Mouse (Mus musculus) cerebellum, adult 9-10 months (tissue): ENCODE measurements at regions not wholly inside any gene's neighbourhood (a gene's known extent, or its start where the extent isn't known, plus 50 kb on each side); places are given as distances from the start of the nearest gene placed in this dataset.
"Not testable (repeated sequence)": the region's sequence is repeated elsewhere in the genome, so short reads cannot be mapped to it uniquely, and the experiment has no call there.

ENCODE experiments used
- DNase-seq: peaks from one replicate; pipeline ENCODE4 v3.0.0; 2022

DNA sequence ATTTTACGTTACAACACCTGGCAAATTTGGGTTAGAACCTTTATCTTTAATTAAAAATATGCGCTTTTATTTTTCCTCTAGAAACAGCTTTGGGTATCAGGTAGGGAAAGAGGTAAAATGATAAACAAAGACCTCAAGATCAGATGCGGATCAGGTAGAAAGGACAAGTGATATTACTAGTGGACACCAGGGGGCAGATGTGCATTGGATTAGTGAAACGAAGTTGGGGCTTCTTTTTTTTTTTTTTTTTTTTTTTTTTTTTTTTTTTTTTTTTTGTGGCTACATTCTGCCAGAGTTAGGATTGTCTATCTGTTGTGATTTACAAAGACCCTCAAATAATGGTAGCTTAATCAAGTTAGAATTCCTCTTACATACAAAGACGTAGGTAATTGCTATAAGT, 153.8 kb downstream of the Cd109 start:
- peak; percentile 24 for DNase-seq

GRCm38 (mm10) chr9:78773936-78774335, 158.6 kb downstream of the Cd109 start:
- no peak for DNase-seq

DNA sequence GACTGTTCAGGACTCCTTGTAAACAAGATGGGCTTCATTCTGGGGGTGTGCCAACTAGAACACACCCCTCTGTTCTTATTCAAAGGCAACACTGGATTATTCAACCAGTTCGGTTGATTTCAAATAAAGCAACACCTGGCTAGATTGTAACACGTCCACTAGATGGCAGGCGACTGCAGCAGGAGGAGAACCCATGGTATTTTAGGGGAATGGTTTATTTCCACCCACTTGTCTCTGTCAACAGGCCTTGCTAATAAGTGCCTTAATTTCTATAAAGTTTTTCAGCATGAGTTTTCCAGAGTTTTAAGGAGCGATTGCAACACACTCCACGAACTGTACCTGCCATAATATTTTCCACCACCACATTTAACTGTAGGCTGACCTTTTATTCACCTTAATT, 160.1 kb downstream of the Cd109 start:
- DNase-seq = peak; percentile 56

GRCm38 (mm10) chr9:78780595-78780994, 165.2 kb downstream of the Cd109 start:
- no peak for DNase-seq

DNA sequence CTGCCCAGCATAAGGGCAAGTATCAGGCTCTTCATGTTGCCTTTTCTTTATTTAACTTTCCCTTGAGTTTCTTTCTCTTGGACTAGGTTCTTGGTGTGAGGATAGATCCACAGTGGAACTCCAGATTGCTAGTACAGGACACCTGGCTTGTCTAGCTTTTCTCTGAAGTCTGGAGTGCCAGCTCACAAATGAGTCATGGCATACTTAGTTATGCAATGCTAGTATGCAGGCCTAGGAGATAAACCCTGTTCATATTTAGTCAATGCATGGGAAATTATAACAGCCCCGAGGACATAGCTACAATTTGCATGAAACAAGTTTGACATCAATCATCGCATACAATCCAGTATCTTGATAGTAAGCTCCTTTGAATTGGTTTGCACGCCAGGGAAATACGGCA, 167.0 kb downstream of the Cd109 start:
- no peak for DNase-seq

DNA sequence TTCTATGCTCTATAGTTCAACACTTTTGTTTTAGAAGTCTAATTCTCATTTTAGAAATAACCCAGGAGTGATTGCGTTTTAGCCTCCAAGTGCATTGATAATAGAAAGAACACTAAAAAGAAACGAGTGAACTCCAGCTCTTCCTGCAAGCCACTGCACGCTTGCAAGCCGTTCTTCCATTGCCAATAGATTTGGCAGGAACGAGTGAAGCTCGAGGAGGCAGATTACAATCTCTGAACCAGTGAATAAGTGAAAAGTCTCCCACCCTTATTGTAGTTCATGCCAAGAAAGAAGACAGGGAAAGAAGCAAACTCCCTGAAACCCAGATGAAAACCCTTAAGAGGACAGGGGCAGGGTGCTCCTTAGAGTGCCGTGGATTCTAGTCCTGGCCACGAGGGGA, 167.5 kb downstream of the Cd109 start:
- no peak for DNase-seq

DNA sequence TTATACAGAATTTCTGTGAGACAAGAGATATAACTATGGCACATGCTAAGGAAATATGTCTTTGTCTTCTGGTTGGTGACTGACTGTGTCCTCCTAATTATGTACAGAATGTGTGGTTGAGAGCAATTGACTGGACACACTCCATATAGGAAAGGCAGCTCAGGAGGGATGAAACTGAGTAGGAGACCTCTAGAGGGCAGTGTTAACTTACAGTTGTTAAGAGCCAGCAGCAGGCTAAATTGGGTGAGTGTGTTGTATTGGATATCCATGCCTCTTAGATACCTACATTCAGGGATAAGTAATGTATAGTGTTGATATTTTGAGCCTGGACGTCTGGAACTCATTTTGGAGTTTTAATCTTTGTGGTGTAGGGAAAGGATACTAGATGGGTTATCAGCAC, 172.5 kb downstream of the Cd109 start:
- DNase-seq = peak; percentile 83

- DNase-seq = no peak
Measured at GRCm38 (mm10) chr9:78789703-78790102, 174.4 kb downstream of the Cd109 start.

DNA sequence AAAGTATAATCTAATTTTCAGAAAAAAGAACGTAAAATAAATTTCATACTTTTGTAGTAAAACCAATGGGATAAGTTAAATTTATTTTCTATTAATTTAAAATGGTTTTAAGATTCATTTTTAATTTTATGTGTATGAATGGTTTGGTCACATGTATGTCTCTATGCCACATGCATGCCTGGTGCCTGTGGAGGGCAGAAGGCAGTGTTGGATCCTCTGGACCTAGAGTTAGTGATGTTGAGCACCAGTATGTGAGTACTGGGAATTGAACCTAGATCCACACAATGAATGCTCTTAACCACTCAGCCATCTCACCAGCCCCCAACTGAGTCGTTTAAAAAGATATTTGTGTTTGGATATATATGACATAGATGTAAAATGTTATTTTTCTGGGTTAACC, 174.8 kb downstream of the Cd109 start:
- DNase-seq = no peak

DNA sequence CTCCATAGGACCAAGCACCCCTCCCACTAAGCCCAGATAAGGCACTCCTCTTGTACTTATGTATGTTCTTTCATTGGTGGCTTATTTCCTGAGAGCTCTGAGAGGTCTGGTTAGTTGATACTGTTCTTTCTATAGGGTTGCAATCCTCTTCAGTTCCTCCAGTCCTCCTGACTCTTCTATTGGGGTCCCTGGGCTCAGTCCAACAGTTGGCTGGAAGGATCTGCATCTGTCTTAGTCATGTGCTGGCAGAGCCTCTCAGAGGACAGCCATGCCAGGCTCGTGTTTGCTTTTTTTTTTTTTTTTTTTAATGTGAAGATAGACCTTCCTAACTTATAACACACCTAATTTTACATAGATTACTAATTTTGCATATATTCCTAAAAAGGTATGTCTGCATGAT, 180.5 kb downstream of the Cd109 start:
- DNase-seq = no peak

- DNase-seq = no peak
Measured at GRCm38 (mm10) chr9:78817221-78817620, 201.9 kb downstream of the Cd109 start.

GRCm38 (mm10) chr9:78821554-78822212, 206.3 kb downstream of the Cd109 start:
- peak; percentile 24 for DNase-seq

- no peak for DNase-seq
Measured at GRCm38 (mm10) chr9:78844969-78845683, 229.8 kb downstream of the Cd109 start.

DNA sequence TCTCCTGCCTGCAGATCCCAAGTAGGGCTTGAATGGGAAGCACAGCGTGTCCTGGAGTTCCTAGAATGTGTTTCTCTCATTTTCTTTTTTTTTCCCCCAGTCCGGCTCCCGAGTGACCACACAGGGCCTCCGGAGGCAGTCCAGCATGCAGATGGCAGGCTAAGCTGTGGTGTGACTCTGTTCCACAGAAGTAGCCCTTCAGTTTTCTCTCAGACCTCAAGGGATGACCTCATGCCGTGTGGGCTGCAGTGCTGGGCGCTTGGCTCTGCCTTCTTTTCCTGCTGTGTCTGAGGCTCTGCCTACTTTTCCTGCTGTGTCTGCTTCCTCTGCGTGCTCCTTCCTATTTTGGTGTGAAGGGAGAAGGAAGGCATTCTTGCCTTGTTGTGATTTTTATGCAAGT, 230.8 kb downstream of the Cd109 start:
- DNase-seq = peak; percentile 38

DNA sequence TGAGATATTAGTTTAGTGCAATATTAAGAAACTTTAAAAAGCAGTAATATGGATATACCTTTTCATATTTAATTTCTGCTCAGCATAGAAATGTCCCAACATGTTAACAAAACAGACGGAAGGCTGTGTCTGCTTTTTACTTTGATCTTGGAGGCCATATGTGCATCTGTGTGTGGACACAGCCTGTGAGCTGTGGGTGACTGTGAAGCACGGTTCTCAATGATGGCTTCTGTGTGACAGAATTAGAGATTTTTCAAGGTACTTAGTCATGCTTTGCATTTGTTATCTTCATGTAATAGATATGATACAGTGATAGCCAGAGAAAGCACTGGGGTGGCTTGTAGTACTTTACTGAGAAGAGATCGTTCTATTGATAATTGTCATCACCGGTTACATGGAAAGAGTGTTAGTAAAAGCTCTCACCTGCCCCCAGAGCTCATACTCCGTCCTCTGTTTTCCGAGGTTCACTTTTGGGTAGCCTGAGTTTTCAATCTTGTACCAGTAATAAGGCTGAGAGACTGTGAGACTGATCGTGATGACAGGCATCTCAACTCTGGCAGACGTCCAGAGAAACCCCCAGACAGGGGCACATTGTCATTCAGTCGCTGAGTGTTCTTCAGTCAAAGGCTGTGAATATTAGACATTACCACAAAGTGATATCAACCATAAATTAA, 232.7 kb downstream of the Cd109 start:
- DNase-seq = no peak

- not testable (repeated sequence) for DNase-seq
Measured at GRCm38 (mm10) chr9:78848564-78848893, 233.2 kb downstream of the Cd109 start.

- no peak for DNase-seq
Measured at GRCm38 (mm10) chr9:78856981-78857380, 241.6 kb downstream of the Cd109 start.

DNA sequence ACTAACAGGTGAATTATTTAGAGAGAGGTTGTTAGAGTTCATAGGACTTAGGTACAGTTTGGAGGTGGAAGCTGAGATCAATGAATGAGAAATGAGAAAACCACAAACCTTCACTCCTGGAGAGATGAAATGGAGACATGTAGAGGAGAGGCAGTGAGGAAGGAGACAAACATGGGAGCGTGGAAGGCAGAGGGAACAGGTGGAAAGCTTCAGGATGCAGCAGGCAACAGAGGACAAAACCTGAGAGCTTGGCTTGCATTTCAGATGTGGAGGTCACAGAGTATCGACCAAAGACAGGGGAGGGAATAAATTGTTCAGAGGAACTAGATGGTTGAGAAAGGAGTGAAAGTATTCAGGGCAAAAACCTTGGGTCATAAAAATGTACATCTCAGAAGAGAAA, 244.6 kb downstream of the Cd109 start:
- DNase-seq = no peak

DNA sequence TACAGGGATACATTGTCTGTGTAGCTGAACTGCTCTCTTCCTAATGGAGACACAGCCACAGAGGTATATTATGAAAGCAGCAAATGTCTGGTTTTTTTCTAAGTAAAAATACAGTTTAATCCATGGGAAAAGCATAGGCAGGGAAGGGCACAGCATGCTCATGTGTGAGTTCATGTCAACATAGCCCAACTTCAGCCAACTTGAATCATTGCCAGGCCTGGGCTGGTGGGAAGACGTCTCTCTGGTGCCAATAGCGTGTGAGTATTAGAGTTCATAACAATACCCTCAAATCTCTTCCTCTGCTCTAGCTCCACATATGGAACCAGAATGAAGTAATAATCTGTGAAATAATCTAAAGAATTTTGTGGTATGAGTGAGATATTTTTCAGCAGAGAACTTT, 257.2 kb downstream of the Cd109 start:
- no peak for DNase-seq

DNA sequence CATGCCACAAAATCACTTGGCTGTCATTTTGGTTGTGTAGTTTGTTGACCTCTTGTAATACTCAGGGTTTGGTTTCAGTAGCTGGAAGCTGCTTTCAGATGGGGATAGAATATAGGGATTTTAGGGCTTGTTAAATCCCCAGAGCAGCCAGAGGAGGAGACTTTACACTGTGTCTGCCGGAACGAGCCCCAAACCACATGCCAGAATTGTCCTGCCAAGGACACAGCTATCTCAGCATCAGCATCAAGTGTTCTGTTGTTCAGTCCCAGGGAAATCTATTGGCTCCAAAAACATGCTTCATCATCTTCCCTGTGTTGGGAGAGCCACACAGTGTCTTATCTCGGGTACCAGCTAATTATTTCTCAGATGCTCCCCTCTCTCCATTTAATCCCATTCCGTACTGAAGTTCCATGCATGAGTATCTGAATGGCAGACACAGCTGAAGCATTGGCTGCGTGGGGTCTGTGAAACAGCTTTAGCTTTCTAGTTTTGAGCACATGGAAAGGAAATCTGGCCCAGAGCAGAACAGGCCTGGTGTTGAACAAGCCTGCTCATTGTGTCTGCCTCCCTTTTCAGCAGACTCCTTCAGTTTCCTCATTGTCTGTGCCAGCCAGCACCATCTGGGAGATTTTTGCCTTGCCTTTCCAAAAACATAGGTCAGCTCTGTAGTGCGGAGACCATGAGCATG, 264.8 kb downstream of the Cd109 start:
- DNase-seq = peak; percentile 71

- DNase-seq = no peak
Measured at GRCm38 (mm10) chr9:78880643-78881306, 265.4 kb downstream of the Cd109 start.

GRCm38 (mm10) chr9:78881307-78881790, 266.0 kb downstream of the Cd109 start:
- DNase-seq = no peak

- DNase-seq = no peak
Measured at GRCm38 (mm10) chr9:78903211-78903610, 287.9 kb downstream of the Cd109 start.
